Mouse (Mus musculus) gonadal fat pad, adult 2 months (tissue): ENCODE data around the gene Fam83d. TPM values are rescaled to one million over a fixed set of nuclear protein-coding genes. Genes with fewer than 3 reads are reported as not detected.
A peak's percentile ranks its signal among the peaks of the same experiment; 100 is the strongest.
"Not testable (repeated sequence)": the region's sequence is repeated elsewhere in the genome, so short reads cannot be mapped to it uniquely, and the experiment has no call there.

Experiments used
- DNase-seq: peaks from one replicate; pipeline ENCODE4 v3.0.0-alpha.2; 2012; ENCODE audit warnings: low read depth
- polyA plus RNA-seq: library from polyadenylated mRNA; depleted of rRNA; stranded (reverse); fragments of >200 nt; gene quantifications from 2 replicates; pipeline ENCODE4 v1.2.3, GENCODE M21; 2012; rRNA removed

Gene Fam83d
- 7.6 and 10.5 TPM in 2 replicates for polyA plus RNA-seq

GRCm38 (mm10) chr2:158767742-158768339 lies at the start of gene Fam83d:
TSS of gene Fam83d (plus strand) at chr2:158768093.
- DNase-seq: peak; percentile 52

GRCm38 (mm10) chr2:158718816-158719549 lies 48.9 kb upstream of the Fam83d start:
- no peak for DNase-seq

DNA sequence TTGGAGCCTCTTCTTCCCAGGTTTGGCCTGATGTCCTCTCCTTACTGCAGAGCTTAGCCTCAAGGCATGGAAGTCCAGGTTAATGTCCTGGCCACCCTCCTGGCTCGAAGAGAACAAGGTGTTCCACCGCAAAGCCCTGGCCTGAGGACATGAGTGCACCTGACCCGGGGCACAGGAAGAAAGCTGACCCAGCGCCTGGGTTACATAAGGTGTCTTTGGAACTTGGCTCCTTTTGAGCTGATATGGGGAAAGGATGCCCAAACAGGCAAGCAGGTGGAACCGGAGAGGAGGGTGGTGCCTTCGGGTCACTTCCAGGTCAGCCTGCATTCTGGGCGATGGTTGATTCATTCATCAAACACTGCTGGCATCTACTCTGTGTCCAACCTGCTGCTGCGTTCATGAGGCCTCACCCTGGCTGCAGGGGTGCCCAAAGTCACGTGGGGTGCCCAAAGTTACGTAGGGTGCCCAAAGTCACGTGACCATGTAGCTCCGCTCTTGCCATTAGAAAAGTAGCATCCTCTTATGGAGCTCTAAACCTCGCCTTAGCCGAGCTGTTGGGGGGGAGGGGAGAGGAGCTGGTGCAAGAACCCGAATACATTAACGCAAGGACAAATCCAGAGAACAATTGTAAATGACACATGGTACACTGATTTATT lies 47.0 kb upstream of the Fam83d start:
- DNase-seq: no peak

- DNase-seq: no peak
These were observed 46.4 kb upstream of the Fam83d start for GRCm38 (mm10) chr2:158721481-158721880.

DNA sequence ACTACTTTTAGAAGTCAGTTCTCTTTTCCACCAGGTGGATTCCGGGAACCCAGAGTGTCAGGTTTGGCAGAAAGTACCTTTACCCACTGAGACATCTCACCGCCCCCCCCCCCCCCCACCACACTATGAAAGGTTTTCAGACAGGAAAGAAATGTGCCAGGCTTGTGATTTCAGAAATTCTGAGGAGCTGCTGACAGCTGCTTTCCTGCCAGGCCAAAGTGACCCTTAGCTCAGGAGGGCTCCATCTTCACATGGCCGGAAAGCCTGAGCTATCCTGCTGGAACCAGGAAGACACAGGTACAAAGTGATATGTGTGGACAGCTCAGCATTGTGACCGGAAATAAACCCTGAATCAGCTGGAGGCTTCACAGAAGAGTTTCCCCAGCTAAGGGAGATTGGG lies 45.8 kb upstream of the Fam83d start:
- no peak for DNase-seq

- DNase-seq: no peak
These were observed 44.8 kb upstream of the Fam83d start for GRCm38 (mm10) chr2:158722991-158723551.

DNA sequence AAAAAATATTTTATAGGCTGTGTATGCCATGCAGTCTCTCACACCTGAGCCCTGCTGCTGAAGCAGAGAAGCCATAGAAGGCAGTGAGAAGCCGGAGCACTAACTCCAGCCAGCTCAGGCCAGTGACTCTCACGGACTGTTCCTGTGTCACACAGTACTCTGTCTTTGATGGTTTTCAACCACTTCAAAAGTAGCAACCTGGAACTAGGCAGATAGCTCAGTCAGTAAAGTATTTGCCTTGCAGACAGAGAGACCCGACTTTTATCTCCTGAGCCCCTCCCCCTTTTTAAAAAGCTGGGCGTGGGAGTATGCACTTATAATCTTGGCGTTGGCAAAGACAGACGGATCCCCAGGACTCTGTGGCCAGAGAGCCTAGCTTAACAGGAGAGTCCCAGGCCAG lies 44.1 kb upstream of the Fam83d start:
- DNase-seq: no peak

GRCm38 (mm10) chr2:158726252-158726651 lies 41.6 kb upstream of the Fam83d start:
- no peak for DNase-seq

- DNase-seq: no peak
These were observed 39.7 kb upstream of the Fam83d start for GRCm38 (mm10) chr2:158728061-158728815.

GRCm38 (mm10) chr2:158730896-158731295 lies 37.0 kb upstream of the Fam83d start:
- no peak for DNase-seq

- no peak for DNase-seq
These were observed 35.4 kb upstream of the Fam83d start for GRCm38 (mm10) chr2:158732521-158732920.

DNA sequence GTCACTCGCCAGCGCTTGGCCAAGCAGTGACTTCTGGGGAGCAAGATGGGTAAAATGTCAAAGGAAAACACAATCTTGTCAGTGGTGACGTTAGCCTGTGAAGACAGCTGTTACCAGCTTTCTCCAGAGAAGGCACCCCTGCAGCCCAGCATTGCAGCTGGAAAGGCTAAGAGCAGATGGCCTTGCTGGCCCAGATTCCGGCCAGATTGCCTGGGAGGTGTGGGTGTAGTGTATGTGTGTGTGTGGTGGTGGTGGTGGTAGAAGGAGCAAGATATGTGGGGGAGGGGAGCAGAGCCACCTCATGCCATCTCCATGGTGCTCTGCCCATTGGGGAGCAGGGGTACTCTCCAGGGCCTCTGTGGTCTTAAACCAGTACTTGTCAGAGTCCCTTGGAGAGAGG lies 34.8 kb upstream of the Fam83d start:
- DNase-seq: no peak

DNA sequence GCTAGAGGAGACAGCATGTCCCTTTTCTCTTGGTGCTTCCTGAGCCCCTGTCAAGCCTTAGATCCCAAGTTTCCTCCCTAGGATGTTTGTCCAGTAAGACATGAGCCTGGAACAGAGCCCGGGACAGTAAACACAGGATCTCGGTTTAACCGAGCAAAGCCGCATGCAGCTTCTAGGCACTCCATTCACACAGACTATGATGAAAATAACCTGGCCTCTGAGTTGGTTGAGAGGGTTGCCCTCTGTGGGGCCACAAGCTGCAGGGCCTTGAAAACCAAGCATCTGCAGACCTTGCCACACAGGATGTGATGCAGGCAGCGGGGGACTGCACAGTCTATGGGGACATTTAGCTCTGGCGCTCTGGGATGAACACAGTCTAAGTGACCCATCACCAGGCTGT lies 34.0 kb upstream of the Fam83d start:
- DNase-seq: no peak

GRCm38 (mm10) chr2:158734500-158735152 lies 33.3 kb upstream of the Fam83d start:
- DNase-seq: no peak

- DNase-seq: no peak
These were observed 32.6 kb upstream of the Fam83d start for GRCm38 (mm10) chr2:158735340-158735739.

GRCm38 (mm10) chr2:158736247-158736646 lies 31.6 kb upstream of the Fam83d start:
- not testable (repeated sequence) for DNase-seq

GRCm38 (mm10) chr2:158738591-158738990 lies 29.3 kb upstream of the Fam83d start:
- no peak for DNase-seq

DNA sequence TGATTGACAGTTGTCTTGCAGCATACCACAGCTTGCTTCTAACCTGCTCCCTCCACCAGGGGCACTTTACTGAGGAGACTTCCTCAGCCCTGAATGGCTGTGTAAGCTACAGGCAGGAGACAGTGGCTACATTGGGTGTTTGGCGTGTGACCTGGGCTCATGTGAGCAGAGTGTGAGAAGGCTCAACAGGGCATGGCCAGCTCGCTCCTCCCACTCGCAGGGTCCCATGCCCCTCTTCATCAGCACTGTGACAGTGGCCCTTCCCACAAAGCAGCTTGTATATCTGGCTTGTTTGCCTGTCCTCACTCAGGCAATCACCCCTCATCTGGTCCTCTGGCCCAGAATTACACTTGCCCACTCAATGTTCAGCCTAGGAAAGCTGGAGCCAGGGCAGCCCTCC lies 28.8 kb upstream of the Fam83d start:
- no peak for DNase-seq

DNA sequence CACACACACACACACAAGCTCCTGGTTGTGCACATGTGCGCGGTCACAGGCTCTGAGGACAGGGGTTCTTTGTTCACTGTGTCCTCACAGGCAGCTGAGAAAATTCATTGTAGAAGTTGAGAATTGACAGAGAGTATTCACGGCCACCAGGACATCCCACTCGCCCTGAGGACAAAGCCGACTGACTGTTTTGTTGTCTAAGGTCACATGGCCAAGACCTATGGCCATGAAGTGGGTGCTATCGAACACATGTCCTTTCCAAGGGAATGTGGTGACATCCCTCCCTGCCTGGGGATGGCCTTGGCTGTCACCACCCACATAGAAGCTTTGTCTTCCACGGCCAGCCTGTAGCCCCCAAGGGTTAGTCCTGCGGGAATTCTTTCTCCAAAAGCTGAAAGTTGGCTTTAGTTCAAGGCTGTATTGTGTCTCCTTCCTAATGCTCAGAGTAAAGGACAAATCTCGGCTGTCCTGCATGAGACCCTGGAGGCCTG lies 26.8 kb upstream of the Fam83d start:
- no peak for DNase-seq

- no peak for DNase-seq
These were observed 25.5 kb upstream of the Fam83d start for GRCm38 (mm10) chr2:158742431-158742830.

DNA sequence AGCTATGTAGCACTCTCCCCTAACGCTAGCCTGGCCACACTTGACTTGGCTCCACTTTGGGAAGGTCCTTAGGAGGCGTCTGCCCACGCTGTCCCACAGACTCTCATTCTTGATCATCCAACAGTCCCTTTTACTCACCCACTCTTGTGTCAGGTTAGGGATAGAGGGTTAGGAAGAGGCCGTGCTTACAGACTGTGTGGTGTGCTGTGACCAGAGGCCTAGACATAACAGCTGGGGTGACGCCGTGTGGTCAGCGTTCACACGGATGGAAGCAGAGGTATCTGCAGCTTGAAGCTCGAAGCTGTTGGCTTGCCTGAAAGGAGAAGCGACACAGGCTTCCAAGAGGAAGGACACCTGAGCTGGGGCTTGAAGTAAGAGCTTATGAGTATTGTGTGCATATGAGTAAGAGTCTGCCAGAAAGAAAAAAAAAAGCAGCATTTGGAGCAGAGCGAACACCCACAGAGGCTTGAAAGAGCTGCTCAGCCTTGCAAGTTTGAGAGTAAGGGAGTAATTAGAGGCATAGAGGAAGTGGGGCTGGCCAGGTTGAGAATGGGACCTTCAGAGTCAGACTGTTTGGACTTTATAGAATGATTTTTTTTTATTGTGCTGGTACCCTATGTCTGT lies 24.3 kb upstream of the Fam83d start:
- DNase-seq: no peak
